Mouse (Mus musculus) erythroblast, embryonic 14.5 days (primary cell): ENCODE results near the gene Prm1.

ENCODE experiments used
- GATA1 ChIP-seq: IDR thresholded peaks from 2 replicates; pipeline ENCODE4 v1.6.1; 2012; ENCODE audit warnings: low read length, inconsistent platforms, mixed read lengths
- TAL1 ChIP-seq: IDR thresholded peaks from 3 replicates; pipeline ENCODE4 v1.6.1; 2012; ENCODE audit warnings: low read length, inconsistent platforms, mixed read lengths

GRCm38 (mm10) chr16:10849965-10850861, 44.6 kb upstream of the Prm1 start:
- TF ChIP-seq TAL1: no peak
- TF ChIP-seq GATA1: no peak
